Mouse (Mus musculus) E14TG2a.4 (cell line): ENCODE measurements around the gene Myh1.

Experiments used
- CTCF ChIP-seq: conservative IDR thresholded peaks from 2 replicates; pipeline ENCODE4 v1.5.1; 2014; ENCODE audit warnings: low read length
- NANOG ChIP-seq: IDR thresholded peaks from 2 replicates; pipeline ENCODE4 v1.6.1; 2014; ENCODE audit warnings: borderline replicate concordance, low read length, mixed read lengths
- POU5F1 ChIP-seq: IDR thresholded peaks from 2 replicates; pipeline ENCODE4 v1.6.1; 2014; ENCODE audit warnings: low read length, borderline replicate concordance

DNA sequence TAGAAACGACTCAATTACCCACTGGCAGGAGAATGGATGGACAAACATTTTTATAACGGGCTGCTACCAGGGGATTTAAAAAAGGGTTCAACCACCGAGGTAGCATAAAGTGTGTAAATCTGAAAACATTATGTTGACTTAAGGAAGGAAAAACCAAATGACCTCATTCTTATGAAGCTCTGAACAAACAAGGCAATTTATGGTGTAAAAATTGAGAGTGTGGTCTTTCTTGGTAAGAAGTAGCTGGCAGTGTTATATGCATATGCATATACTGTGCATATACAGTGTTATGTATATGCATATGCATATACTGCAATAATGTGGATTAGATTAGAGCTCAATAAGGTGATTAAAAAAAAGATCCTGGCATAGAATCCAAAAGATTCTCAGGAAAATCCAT is 48.7 kb upstream of the Myh1 start:
- TF ChIP-seq CTCF, result no peak
- TF ChIP-seq NANOG, result no peak
- no peak for TF ChIP-seq POU5F1
